Mouse (Mus musculus) frontal cortex, adult 2 months (tissue): ENCODE measurements around the gene Mndal. TPM values are rescaled to one million over a fixed set of nuclear protein-coding genes. Genes with fewer than 3 reads are reported as not detected.
"Not testable (repeated sequence)": the region's sequence is repeated elsewhere in the genome, so short reads cannot be mapped to it uniquely, and the experiment has no call there.

Experiments used
- DNase-seq, 2 experiments: peaks; one replicate each; pipeline ENCODE4 v3.0.0; 2022; ENCODE audit warnings: low spot score in 1 of 2; ENCODE audit errors: extremely low spot score in 1 of 2
- polyA plus RNA-seq: library from polyadenylated mRNA; depleted of rRNA; stranded (reverse); fragments of >200 nt; gene quantifications from 2 replicates; pipeline ENCODE4 v1.2.3, GENCODE M21; 2012; rRNA removed

The Mndal gene
- polyA plus RNA-seq, result 1.3 and 1.6 TPM in 2 replicates

DNA sequence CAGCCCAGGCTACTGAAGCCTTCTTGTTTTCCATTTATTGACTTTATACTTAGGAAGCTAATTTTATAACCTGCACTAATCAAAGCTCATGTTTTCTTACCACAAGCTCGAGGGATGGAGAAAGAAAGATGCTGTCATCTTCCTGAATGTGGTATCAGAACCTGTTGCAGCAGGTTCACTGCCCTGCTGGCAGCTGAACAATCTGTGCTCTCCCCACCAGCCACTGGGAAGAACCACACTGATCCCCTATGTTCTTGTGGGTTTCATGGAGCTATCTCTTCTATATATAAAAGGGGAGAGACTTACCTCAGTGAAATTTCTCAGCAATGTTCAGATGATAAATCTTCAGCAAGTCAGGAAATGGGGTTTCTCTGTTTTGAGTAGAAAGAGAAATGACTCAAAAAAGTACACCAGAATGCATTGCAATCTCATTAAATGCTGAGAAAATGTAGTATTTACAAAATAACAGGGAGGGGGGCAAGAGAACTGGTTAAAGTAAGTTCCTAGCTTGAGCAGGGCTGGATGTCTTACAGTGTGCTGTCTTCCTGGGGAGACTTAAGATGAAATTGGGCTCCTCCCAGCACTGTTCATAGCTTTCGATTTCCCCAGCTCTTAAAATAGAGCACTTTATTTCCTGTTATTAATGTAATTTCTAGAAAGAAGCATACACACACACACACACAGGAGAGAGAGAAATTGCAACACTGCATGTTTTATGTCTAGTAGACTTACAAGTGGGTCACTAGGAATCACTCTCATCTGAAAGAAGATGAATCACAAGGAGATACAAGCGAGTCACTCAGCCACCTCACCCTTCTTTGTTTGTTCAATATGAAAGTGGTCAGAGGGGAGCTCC is at the start of gene Mndal, which contains the start of gene Ifi203:
Gene Mndal, minus strand, starts transcription at position 568 of the 856 bp plus-strand sequence.
Gene Ifi203, minus strand, starts transcription at position 749 of the 856 bp plus-strand sequence.
- DNase-seq, result not testable (repeated sequence)

DNA sequence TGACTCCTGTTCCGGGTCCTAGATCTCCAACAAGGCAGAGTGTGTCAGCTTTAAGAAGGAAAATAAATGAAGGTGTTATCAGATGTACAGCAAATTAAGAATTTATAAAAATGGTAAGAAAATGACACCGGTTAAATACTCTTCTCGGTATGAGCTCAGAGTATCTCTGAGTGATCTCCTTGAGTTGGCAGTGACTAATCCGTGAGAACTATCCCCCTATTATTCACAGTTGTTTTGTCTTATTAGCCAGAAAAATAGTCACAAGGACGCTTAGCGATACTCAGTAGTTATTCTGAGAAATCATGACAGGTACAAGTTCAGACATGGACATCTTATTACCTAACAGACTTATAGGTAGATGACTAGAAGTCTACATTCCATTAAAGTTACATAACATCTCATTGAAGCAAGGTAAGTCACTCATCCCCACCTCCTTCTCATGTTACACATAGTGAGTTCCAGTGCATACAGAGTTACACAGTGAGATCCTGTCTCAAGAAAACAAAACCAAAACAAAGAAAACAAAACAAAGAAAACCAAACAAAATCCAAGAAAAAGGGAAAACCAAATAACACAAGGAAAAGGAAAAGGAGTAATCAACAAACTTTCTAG is 40.5 kb upstream of the Mndal start, which contains the start of gene Ifi202b:
Gene Ifi202b, minus strand, starts transcription at position 51 of the 612 bp plus-strand sequence.
- DNase-seq, result not testable (repeated sequence)

DNA sequence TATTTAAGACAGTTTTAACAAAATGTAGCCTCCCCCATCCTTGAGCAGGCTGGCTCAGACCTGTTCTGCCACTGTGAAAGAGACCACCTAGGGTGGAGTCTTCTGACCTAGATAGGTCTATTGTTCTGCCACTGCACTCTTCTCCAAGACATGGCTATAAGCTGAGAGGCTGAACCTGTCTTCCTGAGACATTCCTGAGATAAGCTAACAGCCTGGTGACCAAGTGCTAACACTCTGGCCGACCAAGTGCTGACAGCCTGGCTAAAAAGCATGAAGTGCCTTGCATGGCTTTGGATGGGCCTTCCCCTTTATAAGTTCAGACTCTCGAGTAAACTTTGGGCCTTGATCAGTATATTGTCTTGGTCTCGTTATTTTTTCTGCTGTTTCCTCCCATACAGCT is 38.7 kb upstream of the Mndal start:
- DNase-seq, result not testable (repeated sequence)

DNA sequence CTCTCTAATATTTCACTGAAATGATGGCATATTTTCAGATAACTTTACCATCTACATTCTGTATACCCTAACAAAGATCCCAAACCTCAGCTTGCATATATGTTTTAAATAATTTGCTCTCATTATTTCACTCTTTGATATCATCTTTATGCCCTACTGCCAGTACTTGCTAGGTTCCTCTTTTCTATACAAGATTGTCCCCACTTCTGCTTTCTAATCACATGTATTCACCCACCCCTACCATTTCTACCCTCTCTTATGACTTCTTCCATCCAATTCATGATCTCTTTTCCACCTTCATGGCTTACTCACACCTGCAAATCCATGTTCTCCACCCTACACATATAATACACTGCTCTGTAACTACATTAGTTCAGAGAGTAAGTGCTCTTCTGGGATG is 35.3 kb upstream of the Mndal start:
- no peak for DNase-seq

DNA sequence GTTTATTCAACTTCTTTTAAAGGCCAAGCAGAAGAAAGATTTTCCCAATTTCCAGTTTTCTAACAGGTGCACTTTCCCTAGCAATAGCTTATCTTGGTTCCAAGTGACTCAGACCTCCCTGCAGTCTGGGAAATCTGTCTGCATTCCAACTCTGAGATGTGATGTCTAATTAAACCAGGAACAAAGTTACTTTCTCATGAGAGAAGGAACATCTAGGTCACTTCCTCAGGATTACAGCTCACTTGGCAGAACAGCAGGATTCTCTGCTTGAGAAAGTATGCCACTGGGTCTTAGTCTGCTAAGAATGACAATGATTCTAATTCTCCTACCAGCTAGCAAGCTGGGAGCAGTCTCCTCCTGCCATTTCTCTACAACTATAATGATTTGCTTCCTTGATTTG is 30.8 kb upstream of the Mndal start:
- DNase-seq, result peak; percentile 21 to 61

DNA sequence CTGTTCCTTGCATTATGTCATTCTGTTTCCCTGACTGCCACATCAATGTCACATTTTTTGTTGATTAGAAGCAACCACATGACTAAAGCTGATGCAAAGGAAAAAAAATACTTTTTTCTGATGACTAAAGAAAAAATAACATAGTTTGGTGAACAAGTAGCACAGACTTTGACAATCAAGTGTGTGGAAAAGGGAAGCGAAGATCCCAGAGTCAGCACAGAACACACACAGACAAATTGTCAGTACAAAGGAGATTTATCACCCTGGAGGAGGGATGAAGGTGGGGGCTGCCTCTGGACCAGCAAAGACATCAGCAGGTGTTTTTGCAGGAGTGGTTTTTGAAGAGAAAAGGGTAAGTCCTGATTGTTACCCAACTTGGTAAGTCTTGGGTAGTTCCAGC is 19.2 kb upstream of the Mndal start:
- not testable (repeated sequence) for DNase-seq

DNA sequence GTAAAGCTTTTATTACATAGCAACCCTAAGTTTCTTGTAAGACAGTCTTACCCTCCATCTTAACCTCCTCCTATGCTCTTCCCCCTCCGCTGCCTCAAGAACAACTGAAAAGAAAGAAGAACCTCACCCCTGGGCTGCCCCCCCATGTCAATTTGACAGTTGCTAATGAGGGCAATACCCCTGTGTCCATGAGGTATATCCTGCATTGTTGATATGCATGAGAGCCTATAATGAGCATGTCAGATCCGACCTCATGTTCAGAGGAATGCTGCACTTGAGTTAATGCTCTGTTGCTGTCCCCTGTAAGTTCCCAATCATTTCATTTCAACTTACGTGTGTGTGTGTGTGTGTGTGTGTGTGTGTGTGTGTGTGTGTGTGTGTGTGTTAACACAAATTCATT is 17.7 kb upstream of the Mndal start:
- DNase-seq, result not testable (repeated sequence)

DNA sequence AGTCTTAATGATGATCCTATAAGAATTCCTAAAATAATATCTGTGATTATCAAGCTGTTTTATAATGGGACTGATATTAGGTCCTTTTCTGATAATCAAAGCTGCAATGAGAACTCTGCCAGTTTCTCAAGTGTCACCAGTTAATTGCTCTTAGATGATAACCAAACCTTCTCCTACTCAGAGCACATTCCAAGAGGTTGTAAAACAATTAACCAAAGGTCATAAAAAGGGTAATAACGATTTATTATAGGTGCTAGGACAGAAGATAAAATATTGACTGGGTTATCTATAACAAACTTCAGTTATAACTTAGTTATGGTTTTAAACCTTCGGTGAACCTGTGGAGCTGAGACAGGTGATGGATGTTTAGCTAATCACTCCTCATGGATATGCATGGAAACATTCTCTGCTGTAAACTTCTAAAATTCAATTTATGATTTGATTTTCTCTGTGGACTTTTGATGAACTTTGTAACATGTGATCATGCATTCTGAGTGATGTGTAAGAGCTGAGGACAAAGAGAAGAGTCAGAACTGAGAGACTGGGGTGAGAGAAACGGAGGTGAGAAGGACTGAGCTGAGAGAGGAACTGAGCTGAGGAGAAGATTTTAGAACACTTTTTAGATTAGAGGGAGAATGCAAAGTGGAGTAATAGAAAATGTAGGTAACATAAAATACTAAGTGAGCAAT is 13.7 kb upstream of the Mndal start:
- not testable (repeated sequence) for DNase-seq

DNA sequence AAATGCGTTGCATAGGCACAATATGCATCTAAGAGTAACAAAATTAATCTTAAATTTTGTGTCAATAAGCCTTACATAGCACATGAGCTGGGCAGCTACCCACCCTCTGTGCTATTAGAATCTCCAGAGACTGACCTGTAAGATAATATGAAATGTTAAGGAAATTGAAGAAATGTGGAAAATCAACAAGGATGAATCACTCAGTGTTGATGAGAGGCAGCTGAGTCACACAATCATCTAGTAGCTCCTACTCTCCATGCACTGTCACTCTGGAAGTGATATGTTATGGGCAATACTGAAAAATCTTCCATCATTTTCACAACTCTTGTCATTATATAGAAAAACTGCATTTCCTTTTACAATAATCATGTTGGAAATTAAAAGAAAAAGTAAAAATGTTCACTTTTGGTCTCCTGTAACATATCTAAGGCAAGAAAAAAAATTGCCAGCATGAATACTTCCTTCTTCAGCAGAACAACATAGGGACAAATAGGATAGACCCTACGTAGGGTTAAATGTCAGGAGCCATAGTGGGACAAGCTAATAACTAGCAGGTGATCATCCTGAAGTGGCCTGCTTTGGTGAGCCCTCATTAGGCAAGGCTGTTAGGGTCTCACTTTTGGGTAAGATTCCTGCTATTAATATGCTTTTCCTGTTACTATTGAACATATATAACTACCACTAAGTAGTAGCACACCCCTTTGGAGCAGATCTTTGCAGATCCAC is 12.9 kb upstream of the Mndal start:
- peak in 1 of 2 experiments; percentile 1 for DNase-seq

DNA sequence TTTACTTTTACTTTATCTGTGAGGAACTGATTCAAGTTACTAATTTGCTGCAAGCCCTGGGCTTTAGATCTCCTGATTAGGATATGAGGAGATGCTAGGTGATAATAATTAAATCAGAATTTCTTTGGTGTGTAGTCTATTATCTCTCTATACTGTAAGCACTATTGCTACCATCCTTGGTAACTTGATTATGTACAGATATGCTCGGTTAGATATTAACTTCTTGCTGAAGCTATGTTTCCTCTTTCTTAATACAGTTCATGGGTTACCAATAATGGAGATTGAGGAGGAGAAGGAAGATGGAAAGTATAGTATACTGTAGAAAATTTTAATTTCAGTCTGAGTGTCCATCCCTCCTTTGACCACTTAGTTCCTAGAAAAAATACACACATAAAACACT is 11.3 kb upstream of the Mndal start:
- no peak for DNase-seq

DNA sequence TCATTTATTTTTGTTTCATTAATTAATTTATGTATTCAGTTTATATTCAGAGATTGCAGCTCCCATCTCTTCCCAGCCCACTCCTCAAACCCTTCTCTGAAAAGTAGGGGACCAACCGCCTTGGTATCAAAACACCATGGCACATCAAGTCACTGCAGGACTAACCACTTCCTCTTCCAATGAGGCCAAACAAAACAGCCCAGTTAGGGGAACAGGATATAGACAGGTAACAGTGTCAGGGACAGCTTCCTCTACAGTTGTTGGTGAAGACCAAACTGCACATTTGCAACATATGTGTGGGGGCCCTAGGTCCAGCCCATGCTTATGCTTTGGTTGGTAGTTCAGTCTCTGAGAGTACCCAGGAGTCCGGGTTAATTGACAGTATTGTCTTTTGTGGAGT is 6.8 kb upstream of the Mndal start:
- DNase-seq, result not testable (repeated sequence)

DNA sequence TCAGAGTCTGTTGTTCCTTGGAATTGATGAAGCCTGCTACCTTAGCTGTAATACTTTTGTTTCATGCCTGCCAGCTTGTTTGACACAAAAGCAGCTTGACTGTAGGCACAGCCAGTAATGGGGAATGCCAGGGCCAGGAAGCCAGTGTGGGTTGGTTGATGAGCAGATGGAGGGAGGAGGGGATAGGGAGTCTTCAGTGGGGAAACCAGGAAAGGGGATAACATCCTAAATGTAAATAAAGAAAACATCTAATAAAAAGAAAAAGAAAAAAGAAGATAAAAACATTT is 432 bp upstream of the Mndal start:
- peak in 1 of 2 experiments; percentile 1 for DNase-seq

DNA sequence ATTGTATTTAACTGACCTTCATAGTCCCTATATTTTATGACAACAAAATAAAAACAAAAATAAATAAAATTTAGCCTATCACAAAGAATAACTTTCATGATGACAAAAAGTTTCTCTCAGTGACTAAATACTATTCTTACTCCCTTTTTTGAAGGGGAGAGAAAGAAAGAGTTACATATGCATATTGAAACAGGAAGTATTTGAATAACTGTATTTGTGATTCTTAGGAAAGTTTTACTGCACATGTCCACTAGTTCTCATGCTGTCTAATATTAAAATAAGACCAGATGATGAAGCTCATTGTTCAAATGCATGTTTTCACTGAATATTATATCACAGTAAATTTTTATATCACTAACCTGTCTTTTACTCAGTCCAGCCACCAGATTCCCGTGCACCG is 769 bp downstream of the Mndal start:
- DNase-seq, result not testable (repeated sequence)

DNA sequence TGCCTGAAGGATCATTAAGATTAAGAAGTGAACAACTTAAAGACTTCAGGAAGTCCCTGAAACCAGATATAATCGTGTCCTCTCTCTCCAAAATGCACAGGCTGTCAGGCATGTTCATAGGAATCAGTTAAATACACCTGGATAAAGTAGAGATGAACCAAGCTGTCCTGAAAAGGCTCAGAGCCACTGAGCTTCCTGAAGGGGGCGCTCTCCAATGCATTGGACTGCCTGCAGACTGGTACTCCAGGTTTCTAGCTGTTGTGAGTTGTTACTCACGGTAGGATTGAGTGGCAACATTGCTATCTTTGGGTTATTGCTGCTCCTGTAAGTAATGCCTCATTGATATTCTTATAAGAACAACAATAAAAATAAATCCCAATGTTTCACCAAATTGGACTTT is 23.0 kb downstream of the Mndal start:
- DNase-seq, result not testable (repeated sequence)

DNA sequence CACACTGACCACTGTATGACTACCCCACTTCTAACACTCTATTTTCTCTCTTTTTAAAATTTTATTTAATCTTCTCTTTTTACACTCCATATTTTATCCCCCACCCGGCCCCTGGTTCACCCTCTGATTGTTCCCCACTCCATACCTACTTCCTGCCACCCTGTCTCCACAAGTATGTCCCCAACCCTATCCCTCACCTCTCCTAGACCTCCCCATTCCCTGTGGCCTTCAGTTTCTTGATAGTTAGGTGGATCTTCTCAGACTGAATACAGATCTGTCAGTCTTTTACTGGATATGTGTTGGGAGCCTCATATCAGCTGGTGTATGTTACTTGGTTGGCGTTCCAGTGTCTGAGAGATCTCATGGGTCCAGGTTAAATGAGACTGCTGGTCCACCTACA is 27.7 kb downstream of the Mndal start:
- DNase-seq, result no peak

DNA sequence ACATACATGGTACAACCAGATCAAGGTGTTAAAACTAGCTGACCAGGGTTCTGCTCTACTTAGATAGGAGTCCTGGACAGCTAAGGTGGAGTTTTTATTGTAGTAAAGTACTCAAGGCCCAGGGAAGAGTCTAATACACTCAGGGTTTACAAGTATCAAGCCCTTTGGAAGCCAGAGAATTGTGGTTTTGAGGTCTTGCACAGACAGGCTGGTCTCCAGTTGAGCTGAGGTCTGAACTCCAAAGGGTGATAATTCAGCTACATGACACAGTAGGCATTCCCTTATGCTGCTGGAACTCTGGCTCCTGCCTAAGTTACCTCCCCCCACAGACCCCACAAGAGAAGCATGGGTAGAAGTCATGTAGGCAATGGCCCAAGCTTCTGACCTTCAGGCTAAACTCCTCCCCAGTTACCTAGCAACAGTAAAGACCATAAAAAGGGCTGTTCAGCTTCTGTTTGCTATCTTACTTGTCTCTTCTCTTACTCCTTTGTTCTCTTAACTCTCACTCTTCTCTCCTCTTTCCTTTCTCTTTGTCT is 29.0 kb downstream of the Mndal start:
- not testable (repeated sequence) for DNase-seq

DNA sequence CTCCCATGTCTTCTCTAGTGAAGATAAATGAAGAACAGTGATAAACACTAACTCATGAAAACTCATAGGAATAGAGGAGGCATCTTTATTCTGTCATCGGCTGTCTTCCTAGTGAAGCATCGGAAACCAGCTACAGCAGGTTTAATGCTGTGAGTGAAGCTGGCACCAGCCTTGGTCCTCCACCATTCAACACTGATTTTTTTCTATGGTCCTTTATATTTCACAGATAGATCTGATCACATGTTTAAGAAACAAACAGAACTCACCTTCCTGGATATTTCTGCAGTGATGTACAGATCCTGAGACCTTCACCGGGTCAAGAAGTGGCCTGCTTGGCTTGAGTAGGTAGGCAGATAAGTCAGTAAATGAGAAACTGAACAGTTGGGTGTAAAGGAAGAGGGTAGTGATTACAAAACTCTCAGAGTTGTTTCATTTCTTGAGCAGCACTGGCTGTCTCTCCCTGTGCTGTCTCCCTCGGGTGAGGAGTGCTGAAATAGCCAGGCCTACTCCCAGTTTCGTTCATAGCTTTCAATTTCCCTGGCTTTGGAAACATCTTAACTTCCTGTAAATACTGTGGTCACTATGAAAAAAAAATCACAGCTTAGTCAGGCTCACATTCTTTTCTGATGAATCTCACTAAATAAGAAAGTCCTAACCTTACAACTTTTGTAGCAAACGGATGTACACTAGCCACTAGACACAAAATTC is 29.6 kb downstream of the Mndal start, which contains the start of gene Ifi211:
Gene Ifi211, minus strand, starts transcription at position 499 of the 708 bp plus-strand sequence.
- DNase-seq, result not testable (repeated sequence)

DNA sequence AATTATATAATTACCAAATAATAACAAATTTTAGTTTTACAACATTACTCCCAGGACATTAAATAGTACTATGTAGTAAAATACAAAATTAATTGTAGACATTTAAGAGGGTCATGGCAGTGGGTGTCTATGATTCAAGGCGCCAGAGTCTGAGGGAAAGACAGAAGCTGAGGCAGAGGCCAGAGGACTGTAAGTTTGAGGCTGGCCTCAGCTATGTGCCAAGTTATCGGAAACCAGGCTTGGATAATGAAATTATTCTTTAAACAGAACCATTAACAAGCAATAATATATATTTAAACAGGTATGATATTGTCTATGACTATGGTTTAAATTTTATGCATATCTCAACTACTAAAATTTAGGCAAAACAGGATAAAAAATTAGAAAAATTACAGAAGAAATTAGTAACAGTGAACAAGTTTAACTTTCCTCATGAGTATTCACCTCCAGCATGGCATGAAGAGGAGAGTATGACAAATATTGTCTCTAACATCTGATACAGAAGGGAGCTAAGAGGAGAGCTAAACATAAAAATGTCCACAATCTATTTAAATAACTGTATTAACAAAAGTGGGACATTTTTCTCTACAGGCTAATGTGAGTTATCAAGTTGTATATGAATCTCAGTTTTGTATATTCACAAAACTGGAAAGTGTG is 30.4 kb downstream of the Mndal start:
- no peak for DNase-seq

DNA sequence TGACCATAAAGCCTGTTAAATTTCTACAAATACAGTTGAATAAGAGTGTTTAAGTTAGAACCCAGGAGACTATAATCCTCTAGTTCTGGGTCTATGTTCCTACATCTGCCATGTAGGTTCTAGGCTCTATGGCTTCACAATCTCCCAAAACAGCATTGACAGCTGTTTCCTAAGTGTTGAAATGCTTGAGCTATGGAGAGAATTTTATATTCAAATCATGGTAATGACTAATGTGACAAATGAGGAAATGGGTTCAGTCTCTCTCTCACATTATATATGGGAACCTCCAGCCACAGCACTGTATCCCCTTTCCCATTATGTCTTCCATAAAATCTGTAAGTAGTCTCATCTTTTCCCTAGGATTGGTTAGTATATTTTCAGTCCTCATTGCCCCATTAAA is 33.9 kb downstream of the Mndal start:
- DNase-seq, result not testable (repeated sequence)
